Mouse (Mus musculus) kidney, embryonic 15.5 days (tissue): ENCODE measurements around the gene Mgat5. TPM values are rescaled to one million over a fixed set of nuclear protein-coding genes. Genes with fewer than 3 reads are reported as not detected.

Experiments
- ATAC-seq: fragments of 200-750 bp; cut with Nextera tagmentation; replicated peaks from 2 replicates; pipeline ENCODE4 v1.8.0; 2017; ENCODE audit warnings: moderate TSS enrichment; ENCODE audit not compliant: low FRiP score
- H3K27ac ChIP-seq: fragments of 300-500 bp; sonication (generic); 2 replicates; pipeline ENCODE4 v1.5.1; 2015; ENCODE audit warnings: mild to moderate bottlenecking, inconsistent platforms
- H3K27me3 ChIP-seq: fragments of 300-500 bp; sonication (generic); 2 replicates; pipeline ENCODE4 v1.6.1; 2015; ENCODE audit warnings: inconsistent platforms
- H3K36me3 ChIP-seq: fragments of 300-500 bp; sonication (generic); 2 replicates; pipeline ENCODE4 v1.6.1; 2015; ENCODE audit warnings: inconsistent platforms
- H3K4me1 ChIP-seq: fragments of 300-500 bp; sonication (generic); 2 replicates; pipeline ENCODE4 v1.6.1; 2015; ENCODE audit warnings: inconsistent platforms
- H3K4me2 ChIP-seq: fragments of 300-500 bp; sonication (generic); 2 replicates; pipeline ENCODE4 v1.6.1; 2015; ENCODE audit warnings: moderate library complexity, mild to moderate bottlenecking, inconsistent platforms
- H3K4me3 ChIP-seq: fragments of 300-500 bp; sonication (generic); replicated peaks from 2 replicates; pipeline ENCODE4 v1.5.1; 2015; ENCODE audit warnings: mild to moderate bottlenecking, inconsistent platforms
- H3K9ac ChIP-seq: fragments of 300-500 bp; sonication (generic); 2 replicates; pipeline ENCODE4 v1.6.1; 2015; ENCODE audit warnings: mild to moderate bottlenecking, inconsistent platforms
- H3K9me3 ChIP-seq: fragments of 300-500 bp; sonication (generic); replicated peaks from 2 replicates; pipeline ENCODE4 v1.6.1; 2016; ENCODE audit warnings: inconsistent platforms
- WGBS: fragments of 180-500 bp; shearing (Covaris S2); methylation state at CpG from one replicate; pipeline ENCODE4 v1.1.7; 2015; ENCODE audit warnings: mixed read lengths; 5-methylcytosine and 5-hydroxymethylcytosine counted together
- polyA plus RNA-seq: library from polyadenylated mRNA; unstranded; fragments of >200 nt; fragmentation: Nextera tagmentation; extraction: Ambion mirVana; gene quantifications from 2 replicates; pipeline ENCODE4 v1.2.1, GENCODE M21; 2015

Mgat5 gene
- polyA plus RNA-seq, 1 experiment from 2014 or later: 8.6 TPM

GRCm38 (mm10) chr1:127299774-127300173 lies 95.0 kb downstream of the Mgat5 start:
- no peaks in the 10 kb centered on the region for H3K4me1 ChIP-seq
- H3K9ac ChIP-seq: no peak overlapping the region
- H3K27me3 ChIP-seq: no peaks in the 10 kb centered on the region
- no peak for ATAC-seq
- H3K36me3 ChIP-seq: no peaks in the 10 kb centered on the region
- H3K4me2 ChIP-seq: no peak overlapping the region
- H3K27ac ChIP-seq: no peak overlapping the region
- WGBS: 86% methylated on average over 1 of the region's 1 CpGs
- H3K4me3 ChIP-seq: no peak overlapping the region
- no peaks in the 10 kb centered on the region for H3K9me3 ChIP-seq

DNA sequence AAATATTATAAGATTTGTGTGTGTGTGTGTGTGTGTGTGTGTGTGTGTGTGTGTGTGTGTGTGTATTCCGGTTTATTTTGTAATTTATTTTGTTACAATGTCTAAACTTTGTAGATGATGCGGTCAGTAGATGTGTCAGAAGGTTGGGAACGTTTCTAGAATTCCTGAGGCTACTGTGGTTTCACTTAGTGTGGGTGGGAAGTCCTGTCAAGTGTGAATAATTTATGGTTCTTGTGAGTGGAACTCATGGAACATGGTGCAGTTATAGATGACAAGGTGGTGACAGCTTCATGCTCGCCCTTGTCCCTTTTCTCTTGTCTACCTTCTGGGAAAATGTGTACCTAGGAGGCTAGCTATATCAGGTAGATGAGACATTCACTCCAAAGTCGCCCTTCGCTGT lies 96.2 kb downstream of the Mgat5 start:
- H3K4me2 ChIP-seq: no peak overlapping the region
- H3K9ac ChIP-seq: no peak overlapping the region
- no peaks in the 10 kb centered on the region for H3K27me3 ChIP-seq
- H3K36me3 ChIP-seq: no peaks in the 10 kb centered on the region
- ATAC-seq: no peak
- no peaks in the 10 kb centered on the region for H3K4me1 ChIP-seq
- H3K4me3 ChIP-seq: no peak overlapping the region
- WGBS: 75% methylated on average over 6 of the region's 6 CpGs
- H3K9me3 ChIP-seq: no peaks in the 10 kb centered on the region
- no peak overlapping the region for H3K27ac ChIP-seq

GRCm38 (mm10) chr1:127302620-127303019 lies 97.8 kb downstream of the Mgat5 start:
- Histone ChIP-seq H3K4me3 (no peak overlapping the region), H3K36me3 (no peaks in the 10 kb centered on the region), H3K27me3 (no peaks in the 10 kb centered on the region), H3K4me2 (no peak overlapping the region), H3K27ac (no peak overlapping the region), H3K4me1 (0 out of 2 replicates have a peak, but pooled peaks cover 3% of the 10 kb centered on the region), H3K9ac (no peak overlapping the region), H3K9me3 (no peaks in the 10 kb centered on the region)
- WGBS: 70% methylated on average over 2 of the region's 2 CpGs
- no peak for ATAC-seq

- WGBS: 83% methylated on average over 5 of the region's 5 CpGs
These were observed 99.0 kb downstream of the Mgat5 start for GRCm38 (mm10) chr1:127303791-127304190.

DNA sequence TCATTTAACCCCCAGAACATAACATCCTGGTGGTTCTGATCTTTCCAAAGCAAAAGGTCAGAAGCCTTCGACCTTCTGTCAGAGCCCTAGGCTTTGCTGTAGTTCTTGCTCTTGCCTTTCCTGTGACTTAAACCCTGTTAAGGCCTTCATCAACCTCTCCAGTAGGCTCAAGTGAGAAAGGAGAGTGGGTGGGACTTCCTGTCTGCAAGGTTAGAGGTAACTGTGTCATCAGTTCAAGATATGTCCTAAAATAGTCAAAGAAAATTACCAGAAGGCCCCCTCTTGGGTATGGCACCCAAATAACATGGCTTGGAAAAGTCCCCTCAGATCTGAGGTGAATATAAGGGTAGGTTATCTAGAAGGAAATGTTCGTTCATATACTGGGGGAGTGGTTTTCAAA lies 99.5 kb downstream of the Mgat5 start:
- H3K9ac ChIP-seq: no peak overlapping the region
- H3K4me3 ChIP-seq: no peak overlapping the region
- 87% methylated on average over 2 of the region's 2 CpGs for WGBS
- no peak for ATAC-seq
- H3K4me2 ChIP-seq: no peak overlapping the region
- H3K9me3 ChIP-seq: no peaks in the 10 kb centered on the region
- H3K27ac ChIP-seq: no peak overlapping the region
- no peaks in the 10 kb centered on the region for H3K27me3 ChIP-seq
- H3K4me1 ChIP-seq: peaks cover 14% of the 10 kb centered on the region
- no peaks in the 10 kb centered on the region for H3K36me3 ChIP-seq

More at GRCm38 (mm10) chr1:127303791-127304190, 99.0 kb downstream of the Mgat5 start:
- no peak overlapping the region for H3K9ac ChIP-seq
- H3K36me3 ChIP-seq: no peaks in the 10 kb centered on the region
- no peak for ATAC-seq
- peaks cover 10% of the 10 kb centered on the region for H3K4me1 ChIP-seq
- no peak overlapping the region for H3K4me3 ChIP-seq
- H3K27ac ChIP-seq: no peak overlapping the region
- H3K4me2 ChIP-seq: no peak overlapping the region
- no peaks in the 10 kb centered on the region for H3K27me3 ChIP-seq
- no peaks in the 10 kb centered on the region for H3K9me3 ChIP-seq

DNA sequence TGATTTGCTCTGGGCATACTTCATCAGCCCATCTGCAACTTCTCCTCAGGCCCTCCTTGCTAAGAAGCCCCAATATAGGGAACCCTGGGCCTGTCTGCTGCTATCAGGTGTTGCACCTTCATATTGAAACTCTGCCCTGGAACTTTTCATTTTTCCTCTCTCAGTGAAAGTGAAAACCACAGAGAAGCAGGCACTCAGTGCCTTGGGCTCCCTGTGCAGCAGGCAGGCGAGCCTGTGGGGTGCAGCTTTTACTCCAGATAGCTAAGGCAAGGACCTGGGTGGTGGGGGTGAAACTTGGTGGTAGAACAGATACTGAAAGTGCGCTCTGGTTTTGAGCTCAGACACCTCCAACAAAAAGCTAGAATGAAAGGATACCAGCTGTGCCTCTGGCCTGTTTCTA lies 100.8 kb downstream of the Mgat5 start:
- Histone ChIP-seq H3K4me2 (no peak overlapping the region), H3K27me3 (no peaks in the 10 kb centered on the region), H3K36me3 (no peaks in the 10 kb centered on the region), H3K9me3 (no peaks in the 10 kb centered on the region), H3K9ac (no peak overlapping the region), H3K4me1 (peaks cover 17% of the 10 kb centered on the region), H3K4me3 (no peak overlapping the region), H3K27ac (no peak overlapping the region)
- ATAC-seq: no peak
- WGBS: 82% methylated on average over 2 of the region's 2 CpGs

DNA sequence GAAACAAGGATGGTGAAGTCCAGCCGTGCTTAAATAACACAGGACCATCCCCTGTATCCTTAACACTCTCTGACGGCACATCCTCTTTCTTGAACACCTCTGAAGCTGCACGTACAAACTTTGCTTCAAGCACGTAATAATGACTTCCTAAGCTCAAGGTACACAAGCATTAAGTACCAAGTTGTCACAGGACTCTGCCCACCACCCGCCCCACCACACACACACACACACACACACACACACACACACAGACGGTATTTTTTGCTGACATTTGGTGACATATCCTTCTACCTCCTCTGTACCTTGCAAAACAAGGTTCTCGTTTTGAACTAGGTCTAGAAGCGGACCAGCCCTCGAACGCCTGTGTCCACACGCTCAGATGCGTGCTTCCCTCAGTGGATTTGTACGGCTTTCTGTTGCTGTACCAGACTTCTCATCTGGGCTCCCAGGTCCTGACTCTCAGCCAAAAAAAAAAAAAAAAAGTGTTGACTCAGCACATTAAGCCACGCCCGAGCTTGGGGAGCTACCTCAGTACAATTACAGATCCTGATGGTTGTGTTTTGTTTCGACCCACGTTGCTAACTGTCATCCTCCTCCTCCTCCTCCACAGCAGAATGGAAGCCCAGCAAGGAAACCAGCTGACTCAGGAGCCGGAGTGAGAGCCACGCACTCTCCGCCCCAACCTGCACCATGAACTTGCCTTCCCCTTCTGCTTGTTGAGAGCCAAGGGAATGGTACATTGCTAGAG lies 101.4 kb downstream of the Mgat5 start:
- no peak overlapping the region for H3K4me3 ChIP-seq
- H3K9ac ChIP-seq: no peak overlapping the region
- no peaks in the 10 kb centered on the region for H3K36me3 ChIP-seq
- H3K9me3 ChIP-seq: no peaks in the 10 kb centered on the region
- no peak overlapping the region for H3K27ac ChIP-seq
- H3K4me2 ChIP-seq: no peak overlapping the region
- H3K27me3 ChIP-seq: no peaks in the 10 kb centered on the region
- 70% methylated on average over 20 of the region's 20 CpGs for WGBS
- H3K4me1 ChIP-seq: peaks cover 17% of the 10 kb centered on the region
- no peak for ATAC-seq

GRCm38 (mm10) chr1:127307361-127307760 lies 102.5 kb downstream of the Mgat5 start:
- H3K9me3 ChIP-seq: no peaks in the 10 kb centered on the region
- WGBS: 57% methylated on average over 4 of the region's 4 CpGs
- peaks cover 17% of the 10 kb centered on the region for H3K4me1 ChIP-seq
- no peaks in the 10 kb centered on the region for H3K27me3 ChIP-seq
- no peak overlapping the region for H3K9ac ChIP-seq
- H3K4me2 ChIP-seq: no peak overlapping the region
- H3K27ac ChIP-seq: peak overlapping the region; percentile 27; the same call in 1 of the 2 replicates
- H3K4me3 ChIP-seq: no peak overlapping the region
- H3K36me3 ChIP-seq: no peaks in the 10 kb centered on the region
- peak; percentile 42; the same call in 1 of the 2 replicates for ATAC-seq

DNA sequence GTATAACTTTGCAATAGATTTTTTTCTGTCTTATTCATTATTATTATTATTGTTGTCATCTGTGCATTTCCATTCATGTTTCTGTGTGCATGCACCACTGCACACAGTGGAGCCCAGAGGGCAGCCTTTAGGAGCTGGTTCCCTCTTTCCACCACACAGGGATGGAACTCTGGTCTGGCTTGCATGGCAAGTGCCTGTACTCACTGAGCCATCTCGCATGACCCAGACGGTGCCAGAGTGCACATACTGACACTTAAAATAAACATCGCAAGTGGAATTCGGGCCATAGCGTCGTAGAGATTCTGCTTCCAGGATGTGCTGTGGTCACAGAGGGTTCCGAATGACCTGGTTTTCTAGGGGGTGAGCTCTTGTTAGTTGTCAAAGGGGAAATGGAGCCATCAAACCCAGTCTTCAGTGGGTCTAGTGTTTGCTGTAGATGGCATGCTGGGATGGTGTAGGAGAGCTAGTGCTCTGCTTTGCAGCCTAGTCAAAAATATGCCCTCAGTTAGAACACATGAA lies 103.5 kb downstream of the Mgat5 start:
- peak; percentile 50; the same call in 1 of the 2 replicates for ATAC-seq

DNA sequence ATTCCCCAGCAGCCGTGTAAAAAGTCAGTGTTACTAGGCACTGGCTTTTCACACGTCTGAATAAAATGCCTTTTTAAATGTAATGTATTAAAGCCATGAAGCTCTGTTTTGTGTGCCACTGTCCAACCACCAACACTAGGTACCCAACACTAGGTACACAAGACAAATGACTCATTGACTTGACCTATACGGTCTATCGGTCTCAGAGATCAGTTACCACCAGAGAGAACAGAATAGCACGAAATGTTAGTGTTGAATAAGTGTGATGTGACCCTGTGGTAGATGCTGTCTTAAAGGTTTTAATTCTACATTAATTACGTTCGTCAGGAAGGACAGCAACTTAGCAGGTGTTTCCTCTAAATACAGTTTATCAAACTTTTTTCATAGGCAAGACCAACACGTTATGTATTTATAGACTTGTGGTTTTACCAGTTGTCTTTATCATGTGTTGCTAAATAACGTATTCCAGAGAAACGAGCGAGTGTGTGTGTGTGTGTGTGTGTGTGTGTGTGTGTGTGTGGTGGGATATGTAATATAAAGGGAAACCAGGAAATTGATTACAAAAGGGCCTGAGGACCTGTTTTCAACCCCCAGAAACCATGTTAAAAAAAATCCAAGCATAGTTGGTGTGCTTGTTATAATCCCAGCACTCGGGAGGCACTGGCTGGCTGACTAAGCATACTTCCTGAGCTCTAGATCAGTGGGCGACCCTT lies 104.3 kb downstream of the Mgat5 start:
- Histone ChIP-seq H3K4me3 (no peak overlapping the region), H3K9me3 (no peaks in the 10 kb centered on the region), H3K9ac (no peak overlapping the region), H3K27ac (no peak overlapping the region), H3K27me3 (no peaks in the 10 kb centered on the region), H3K4me1 (peaks cover 17% of the 10 kb centered on the region), H3K4me2 (no peak overlapping the region), H3K36me3 (no peaks in the 10 kb centered on the region)
- 66% methylated on average over 13 of the region's 13 CpGs for WGBS
- ATAC-seq: no peak

More for the DNA sequence above, 103.5 kb downstream of the Mgat5 start:
- Histone ChIP-seq H3K4me1 (peaks cover 17% of the 10 kb centered on the region), H3K9me3 (no peaks in the 10 kb centered on the region), H3K36me3 (no peaks in the 10 kb centered on the region), H3K9ac (no peak overlapping the region), H3K27me3 (no peaks in the 10 kb centered on the region), H3K4me3 (no peak overlapping the region), H3K27ac (0 out of 2 replicates have a peak overlapping the region, but pooled peaks have one; percentile 32), H3K4me2 (no peak overlapping the region)
- WGBS: 54% methylated on average over 7 of the region's 7 CpGs

GRCm38 (mm10) chr1:127310011-127310410 lies 105.2 kb downstream of the Mgat5 start:
- Histone ChIP-seq H3K4me3 (no peak overlapping the region), H3K4me1 (peaks cover 23% of the 10 kb centered on the region), H3K36me3 (no peaks in the 10 kb centered on the region), H3K27me3 (no peaks in the 10 kb centered on the region), H3K27ac (no peak overlapping the region), H3K9ac (no peak overlapping the region), H3K9me3 (no peaks in the 10 kb centered on the region), H3K4me2 (no peak overlapping the region)
- ATAC-seq: no peak
- 73% methylated on average over 5 of the region's 5 CpGs for WGBS

GRCm38 (mm10) chr1:127310703-127311102 lies 105.9 kb downstream of the Mgat5 start:
- H3K9ac ChIP-seq: no peak overlapping the region
- no peaks in the 10 kb centered on the region for H3K9me3 ChIP-seq
- H3K4me1 ChIP-seq: peaks cover 24% of the 10 kb centered on the region
- WGBS: 84% methylated on average over 3 of the region's 3 CpGs
- no peak for ATAC-seq
- no peaks in the 10 kb centered on the region for H3K27me3 ChIP-seq
- no peaks in the 10 kb centered on the region for H3K36me3 ChIP-seq
- H3K4me3 ChIP-seq: no peak overlapping the region
- no peak overlapping the region for H3K27ac ChIP-seq
- H3K4me2 ChIP-seq: no peak overlapping the region
